Mouse (Mus musculus): ENCODE results near the gene Nsun7.

DNA sequence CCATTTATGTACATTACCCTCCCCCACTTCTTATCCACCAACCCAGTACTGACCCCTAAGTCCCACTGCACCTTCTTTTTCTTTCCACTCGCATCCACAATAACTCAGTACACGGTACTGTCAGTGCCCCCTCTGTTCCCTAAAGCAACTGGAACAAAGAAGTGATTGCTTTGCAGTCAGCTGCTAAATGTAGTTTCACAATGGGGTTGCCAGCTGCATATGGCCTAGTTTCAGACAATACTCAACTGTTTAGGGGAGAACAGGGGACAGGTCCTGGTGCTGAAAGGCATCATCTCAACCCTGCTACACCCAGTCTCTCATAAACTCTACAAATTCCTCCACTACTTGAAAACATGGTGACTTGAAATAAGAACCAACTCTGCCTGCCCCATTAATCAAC is 11.4 kb downstream of the Nsun7 start:
- TF ChIP-seq CTCF (IDR thresholded peaks at IDR 0.05; ENCODE audit: borderline replicate concordance, extremely low read depth, insufficient read depth, insufficient read length): no peak
- no peak for TF ChIP-seq POLR2A (IDR thresholded peaks at IDR 0.05; ENCODE audit: borderline replicate concordance, extremely low read depth, insufficient read depth, insufficient read length, poor library complexity, severe bottlenecking)
